Mouse (Mus musculus) lung, postnatal 0 days (tissue): ENCODE measurements at regions not wholly inside any gene's neighbourhood (a gene's known extent, or its start where the extent isn't known, plus 50 kb on each side); places are given as distances from the start of the nearest gene placed in this dataset.

Experiments
- ATAC-seq: fragments of 200-750 bp; cut with Nextera tagmentation; 2 replicates; pipeline ENCODE4 v1.8.0; 2017; ENCODE audit warnings: moderate library complexity
- DNase-seq: peaks from one replicate; pipeline ENCODE4 v3.0.0-alpha.2; 2016; ENCODE audit warnings: low spot score
- H3K27ac ChIP-seq: fragments of 300-500 bp; sonication (generic); 2 replicates; pipeline ENCODE4 v1.5.1; 2014; ENCODE audit warnings: antibody characterized with exemption, mild to moderate bottlenecking, low read length, mixed read lengths
- H3K27me3 ChIP-seq: fragments of 300-500 bp; sonication (generic); replicated peaks from 2 replicates; pipeline ENCODE4 v1.6.1; 2014; ENCODE audit warnings: low read length, mixed read lengths; ENCODE audit not compliant: insufficient read depth
- H3K36me3 ChIP-seq: fragments of 300-500 bp; sonication (generic); 2 replicates; pipeline ENCODE4 v1.6.1; 2014; ENCODE audit warnings: low read length, mixed read lengths; ENCODE audit not compliant: insufficient read depth
- H3K4me1 ChIP-seq: fragments of 300-500 bp; sonication (generic); 2 replicates; pipeline ENCODE4 v1.6.1; 2014; ENCODE audit warnings: antibody characterized with exemption, low read depth, low read length, mixed read lengths; ENCODE audit not compliant: insufficient read depth
- H3K4me2 ChIP-seq: fragments of 300-500 bp; sonication (generic); replicated peaks from 2 replicates; pipeline ENCODE4 v1.6.1; 2014; ENCODE audit warnings: low read depth, mild to moderate bottlenecking, low read length, moderate library complexity, mixed read lengths
- H3K4me3 ChIP-seq: fragments of 300-500 bp; sonication (generic); 2 replicates; pipeline ENCODE4 v1.5.1; 2014; ENCODE audit warnings: low read depth, low read length
- H3K9ac ChIP-seq: fragments of 300-500 bp; sonication (generic); replicated peaks from 2 replicates; pipeline ENCODE4 v1.6.1; 2014; ENCODE audit warnings: low read depth, mild to moderate bottlenecking
- H3K9me3 ChIP-seq: fragments of 300-500 bp; sonication (generic); 2 replicates; pipeline ENCODE4 v1.6.1; 2016; ENCODE audit warnings: low read length, mixed read lengths
- CTCF ChIP-seq: IDR thresholded peaks from 2 replicates; pipeline ENCODE4 v1.5.1; 2016; ENCODE audit warnings: antibody characterized with exemption, mild to moderate bottlenecking
- EP300 ChIP-seq: IDR thresholded peaks from 2 replicates; pipeline ENCODE4 v1.6.1; 2016; ENCODE audit warnings: antibody characterized with exemption, mild to moderate bottlenecking, control low read depth
- WGBS: fragments of 180-500 bp; shearing (Covaris S2); extraction: QIAGEN DNeasy Blood & Tissue Kit; methylation state at CpG from one replicate; pipeline ENCODE4 v1.1.7; 2014; 5-methylcytosine and 5-hydroxymethylcytosine counted together

DNA sequence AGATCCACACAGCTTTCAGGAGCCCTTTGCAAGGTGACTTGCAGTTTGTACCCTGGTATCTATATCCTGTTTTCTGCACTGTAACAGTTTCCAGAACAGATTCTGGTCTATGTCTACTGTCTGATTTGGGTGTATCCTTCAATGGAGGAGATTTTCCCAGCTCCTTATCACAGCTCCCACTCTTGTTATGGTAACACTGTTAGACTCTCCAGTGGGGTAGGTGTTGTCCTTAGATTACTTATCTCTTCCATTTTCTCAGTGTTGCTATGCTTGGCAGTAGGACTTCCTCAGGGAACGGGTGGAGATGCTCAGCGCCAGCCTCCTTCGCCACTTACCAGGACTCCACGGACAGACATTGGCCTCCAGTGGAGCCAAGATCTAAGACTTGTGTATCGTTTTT lies 160.1 kb upstream of the Cdh11 start:
- WGBS = 79% methylated on average over 5 of the region's 5 CpGs
- no peak for TF ChIP-seq CTCF
- no peak for TF ChIP-seq EP300
- Histone ChIP-seq H3K27ac (no peak overlapping the region), H3K4me3 (no peak overlapping the region), H3K4me2 (no peak overlapping the region), H3K27me3 (no peaks in the 10 kb centered on the region), H3K9ac (no peak overlapping the region), H3K9me3 (no peaks in the 10 kb centered on the region), H3K36me3 (no peaks in the 10 kb centered on the region), H3K4me1 (no peaks in the 10 kb centered on the region)
- no peak for ATAC-seq
- no peak for DNase-seq

DNA sequence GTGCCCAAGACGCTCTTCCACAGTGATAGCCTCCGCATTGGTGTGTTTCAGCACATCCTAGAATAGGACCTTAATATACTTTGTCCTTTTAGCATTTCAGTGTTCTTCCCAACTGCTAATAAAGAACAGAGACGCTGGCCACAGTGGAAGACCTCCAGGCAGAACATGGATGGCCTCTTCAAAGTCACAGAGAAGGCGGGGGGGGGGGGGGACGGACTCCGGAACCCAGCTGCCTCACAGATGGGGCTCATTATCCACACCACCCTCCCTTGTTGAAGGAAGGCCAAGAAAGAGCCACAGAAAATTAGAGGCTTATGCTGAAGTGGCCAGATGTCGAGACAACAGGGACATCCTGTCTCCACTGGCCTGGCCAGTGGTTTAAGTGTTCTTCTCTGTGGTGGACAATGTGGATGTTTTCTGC lies 192.7 kb upstream of the Cdh11 start:
- 56% methylated on average over 7 of the region's 7 CpGs for WGBS
- Histone ChIP-seq H3K4me2 (no peak overlapping the region), H3K36me3 (no peaks in the 10 kb centered on the region), H3K27me3 (no peaks in the 10 kb centered on the region), H3K4me1 (no peaks in the 10 kb centered on the region), H3K27ac (peak overlapping the region; percentile 28; the same call in 1 of the 2 replicates), H3K9ac (no peak overlapping the region), H3K4me3 (no peak overlapping the region), H3K9me3 (no peaks in the 10 kb centered on the region)
- ATAC-seq (peak; percentile 93), DNase-seq (peak; percentile 83)
- TF ChIP-seq CTCF (no peak), EP300 (peak; percentile 56)

DNA sequence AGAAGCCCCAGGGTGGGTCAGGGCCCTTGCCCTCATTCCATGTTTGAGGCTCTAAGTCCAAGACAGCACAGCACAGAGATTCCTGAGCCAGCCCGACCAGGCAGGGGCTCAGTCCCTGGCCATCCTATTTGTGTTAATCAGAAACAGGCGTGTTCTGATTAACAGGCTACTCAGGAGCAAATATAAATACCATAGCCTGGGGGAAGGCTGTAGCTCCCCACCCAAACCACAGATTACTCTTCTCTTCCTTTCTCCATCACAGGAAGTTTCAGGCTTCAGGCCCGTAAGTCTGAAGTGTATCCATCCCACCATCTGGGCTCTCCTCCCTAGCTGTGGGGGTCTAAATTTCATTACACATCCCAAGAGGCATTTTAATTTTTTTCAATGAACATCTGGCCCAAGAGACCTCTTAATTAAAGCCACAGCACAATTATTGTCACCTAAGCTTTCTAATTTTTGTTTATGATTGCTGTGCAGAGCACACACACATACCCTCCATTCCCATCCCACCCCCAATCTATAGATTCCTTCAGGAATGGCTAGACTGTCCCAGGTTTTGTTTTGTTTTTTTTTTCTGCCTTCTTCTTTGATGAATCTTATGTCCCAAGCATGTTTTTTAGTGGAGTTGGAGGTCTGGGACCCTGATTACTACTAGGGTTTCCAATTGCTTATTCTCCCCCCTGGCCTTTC lies 197.9 kb upstream of the Cdh11 start:
- Histone ChIP-seq H3K4me2 (no peak overlapping the region), H3K9ac (no peak overlapping the region), H3K27me3 (no peaks in the 10 kb centered on the region), H3K4me1 (no peaks in the 10 kb centered on the region), H3K27ac (no peak overlapping the region), H3K36me3 (no peaks in the 10 kb centered on the region), H3K4me3 (no peak overlapping the region), H3K9me3 (no peaks in the 10 kb centered on the region)
- no peak for TF ChIP-seq CTCF
- no peak for TF ChIP-seq EP300
- WGBS = 74% methylated on average over 3 of the region's 3 CpGs
- ATAC-seq = no peak
- no peak for DNase-seq

DNA sequence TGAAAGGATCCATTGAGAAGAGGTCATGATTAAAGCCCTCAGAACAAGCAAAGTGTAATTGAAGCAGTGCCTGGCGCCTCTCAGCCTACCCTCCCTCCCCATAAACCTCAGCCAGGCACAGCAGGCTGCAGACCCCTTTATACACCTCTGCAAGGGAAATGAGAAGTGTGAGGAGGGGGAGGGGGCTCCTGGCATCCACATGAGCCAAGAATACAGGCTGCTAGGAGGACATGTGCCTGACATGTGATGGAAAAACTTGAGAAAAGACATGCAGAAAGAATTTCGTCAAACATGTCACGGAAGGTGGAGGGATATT lies 198.4 kb upstream of the Cdh11 start:
- Histone ChIP-seq H3K4me1 (no peaks in the 10 kb centered on the region), H3K36me3 (no peaks in the 10 kb centered on the region), H3K9ac (no peak overlapping the region), H3K27ac (no peak overlapping the region), H3K4me2 (no peak overlapping the region), H3K27me3 (no peaks in the 10 kb centered on the region), H3K9me3 (no peaks in the 10 kb centered on the region), H3K4me3 (no peak overlapping the region)
- 60% methylated on average over 3 of the region's 3 CpGs for WGBS
- no peak for TF ChIP-seq EP300
- no peak for TF ChIP-seq CTCF
- DNase-seq (no peak), ATAC-seq (no peak)

DNA sequence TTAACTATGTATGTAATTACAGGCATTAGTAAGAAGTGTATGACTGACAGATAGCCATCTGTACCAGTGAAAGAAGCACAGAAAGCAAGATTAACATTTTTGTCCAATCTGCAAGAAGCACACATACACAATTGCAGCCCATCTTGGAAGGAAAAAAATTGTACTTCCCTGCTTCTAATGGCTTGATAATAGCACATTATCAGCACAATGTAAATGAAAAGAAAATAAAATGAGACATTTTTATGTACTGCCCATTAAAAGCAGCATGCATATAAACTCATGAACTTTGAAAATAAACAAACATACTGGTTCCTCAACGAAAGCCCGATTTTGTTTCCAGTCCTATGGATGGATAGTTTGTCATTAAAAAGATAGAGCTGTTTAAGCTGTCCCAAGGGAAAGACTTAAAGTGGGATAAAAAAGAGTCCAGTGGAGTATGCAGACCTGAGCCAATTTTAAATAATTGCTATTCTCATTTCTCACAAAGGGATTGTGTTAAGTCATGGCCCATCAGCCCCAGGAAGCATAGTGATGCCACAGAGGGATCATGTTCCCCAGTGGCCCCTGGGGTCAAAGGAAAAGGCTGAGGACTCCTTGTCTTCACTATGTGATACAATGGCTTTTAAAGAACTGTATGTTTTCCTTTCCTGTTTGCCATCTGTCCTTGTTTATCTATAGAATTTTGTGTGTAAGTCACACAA lies 222.0 kb upstream of the Cdh11 start:
- Histone ChIP-seq H3K4me1 (no peaks in the 10 kb centered on the region), H3K36me3 (no peaks in the 10 kb centered on the region), H3K9me3 (no peaks in the 10 kb centered on the region), H3K4me3 (no peak overlapping the region), H3K4me2 (no peak overlapping the region), H3K27me3 (no peaks in the 10 kb centered on the region), H3K27ac (no peak overlapping the region), H3K9ac (no peak overlapping the region)
- TF ChIP-seq EP300 = no peak
- no peak for TF ChIP-seq CTCF
- no peak for DNase-seq
- WGBS = 37% methylated on average over 2 of the region's 2 CpGs
- ATAC-seq = no peak

DNA sequence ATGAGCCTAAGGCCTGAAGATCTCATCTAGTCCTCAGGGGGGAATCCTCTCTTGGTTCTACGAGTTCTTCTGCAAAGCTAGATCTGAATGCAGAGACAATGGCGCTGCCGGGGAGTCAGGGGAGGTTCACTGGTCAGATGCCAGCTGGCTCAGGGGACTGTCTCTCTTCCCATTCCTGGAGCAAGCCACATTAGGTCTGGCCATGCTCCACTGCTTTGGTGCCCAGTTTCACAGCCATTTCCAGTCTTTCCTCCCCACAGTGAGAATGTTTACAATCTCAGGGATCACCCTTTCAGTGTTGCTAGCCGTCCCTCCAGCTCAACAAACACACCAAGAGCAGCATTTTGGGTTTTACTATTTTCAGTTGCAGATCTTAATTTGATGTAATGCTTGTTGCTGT lies 233.7 kb upstream of the Cdh11 start:
- H3K9me3 ChIP-seq = no peaks in the 10 kb centered on the region
- no peak overlapping the region for H3K27ac ChIP-seq
- DNase-seq (peak; percentile 29), ATAC-seq (no peak)
- H3K27me3 ChIP-seq = no peaks in the 10 kb centered on the region
- no peak overlapping the region for H3K4me3 ChIP-seq
- no peak overlapping the region for H3K4me2 ChIP-seq
- H3K4me1 ChIP-seq = no peaks in the 10 kb centered on the region
- 29% methylated on average over 4 of the region's 4 CpGs for WGBS
- H3K36me3 ChIP-seq = no peaks in the 10 kb centered on the region
- H3K9ac ChIP-seq = no peak overlapping the region
- TF ChIP-seq CTCF (no peak), EP300 (no peak)
